Mouse (Mus musculus) CH12.LX (cell line): ENCODE data around the gene Chst8. TPM values are rescaled to one million over a fixed set of nuclear protein-coding genes. Genes with fewer than 3 reads are reported as not detected.

Experiments
- DNase-seq: peaks from one replicate; pipeline ENCODE4 v3.0.0-alpha.2; 2013; ENCODE audit errors: extremely low read depth
- H3K27ac ChIP-seq: 2 replicates; pipeline ENCODE4 v1.5.1; 2012; ENCODE audit warnings: low read depth, mild to moderate bottlenecking, control low read depth, moderate library complexity; ENCODE audit not compliant: insufficient read depth
- H3K27me3 ChIP-seq: replicated peaks from 2 replicates; pipeline ENCODE3; 2012; ENCODE audit warnings: inconsistent platforms
- H3K36me3 ChIP-seq, 2 experiments: replicated peaks in 1 of 2; 2 replicates each; pipeline versions ENCODE3 to v1.6.1; 2012; ENCODE audit warnings: inconsistent platforms in 1 of 2, low read length in 1 of 2, mild to moderate bottlenecking in 1 of 2, mixed read lengths in 1 of 2, moderate library complexity in 1 of 2; ENCODE audit not compliant: control insufficient read depth in 1 of 2, insufficient read depth in 1 of 2
- H3K4me1 ChIP-seq, 2 experiments: 2 replicates each; pipeline ENCODE4 v1.6.1; 2012; ENCODE audit warnings: inconsistent platforms in 1 of 2, moderate library complexity in 1 of 2; ENCODE audit not compliant: insufficient read depth in 2 of 2, control insufficient read depth in 1 of 2
- H3K4me2 ChIP-seq: 2 replicates; pipeline ENCODE4 v1.6.1; 2012; ENCODE audit warnings: low read depth, mild to moderate bottlenecking, control low read depth; ENCODE audit not compliant: poor library complexity, insufficient read depth, severe bottlenecking
- H3K4me3 ChIP-seq, 3 experiments: fragments of 150-350 bp in 1 of 3; sonication (generic) in 1 of 3; replicated peaks in 1 of 3; 2 replicates each; pipeline versions ENCODE3 to v1.5.1; 2011 to 2012; ENCODE audit warnings: low read depth in 2 of 3, low read length in 2 of 3, mild to moderate bottlenecking in 2 of 3, moderate library complexity in 2 of 3, control low read depth in 1 of 3, improper control_type of control experiment in 1 of 3, inconsistent platforms in 1 of 3, mixed read lengths in 1 of 3; ENCODE audit not compliant: poor library complexity in 1 of 3
- H3K79me2 ChIP-seq: replicated peaks from 2 replicates; pipeline ENCODE4 v1.6.1; 2012; ENCODE audit warnings: mild to moderate bottlenecking, moderate library complexity; ENCODE audit not compliant: control insufficient read depth, poor library complexity, insufficient read depth, severe bottlenecking; ENCODE audit errors: extremely low read depth
- H3K9ac ChIP-seq: 2 replicates; pipeline ENCODE4 v1.6.1; 2012; ENCODE audit warnings: low read depth, mild to moderate bottlenecking, control low read depth, moderate library complexity; ENCODE audit not compliant: insufficient read depth
- H3K9me3 ChIP-seq: replicated peaks from 2 replicates; pipeline ENCODE3; 2012; ENCODE audit warnings: low read length, inconsistent platforms, mixed read lengths
- CHD1 ChIP-seq: IDR thresholded peaks from 2 replicates; pipeline ENCODE4 v1.6.1; 2012; ENCODE audit warnings: low read depth, low read length, improper control_type of control experiment, inconsistent platforms
- CHD2 ChIP-seq: IDR thresholded peaks from 2 replicates; pipeline ENCODE4 v1.6.1; 2011; ENCODE audit warnings: low read length, improper control_type of control experiment
- ELF1 ChIP-seq: IDR thresholded peaks from 2 replicates; pipeline ENCODE4 v1.6.1; 2014; ENCODE audit warnings: low read depth, mild to moderate bottlenecking, inconsistent platforms, low read length, improper control_type of control experiment
- EP300 ChIP-seq: IDR thresholded peaks from 2 replicates; pipeline ENCODE4 v1.6.1; 2011; ENCODE audit warnings: low read length, improper control_type of control experiment
- ETS1 ChIP-seq: conservative IDR thresholded peaks from 2 replicates; pipeline ENCODE4 v1.6.1; 2012; ENCODE audit warnings: low read depth, mild to moderate bottlenecking, inconsistent platforms, low read length, improper control_type of control experiment, moderate library complexity
- GABPA ChIP-seq: IDR thresholded peaks from 2 replicates; pipeline ENCODE4 v1.6.1; 2012; ENCODE audit warnings: low read depth, low read length, improper control_type of control experiment, inconsistent platforms; ENCODE audit not compliant: insufficient replicate concordance
- JUND ChIP-seq: conservative IDR thresholded peaks from 2 replicates; pipeline ENCODE4 v1.6.1; 2011; ENCODE audit warnings: low read depth, low read length, improper control_type of control experiment
- KAT2A ChIP-seq: IDR thresholded peaks from 2 replicates; pipeline ENCODE4 v1.6.1; 2012; ENCODE audit warnings: low read length, improper control_type of control experiment, inconsistent platforms; ENCODE audit not compliant: insufficient replicate concordance
- MAX ChIP-seq: IDR thresholded peaks from 2 replicates; pipeline ENCODE4 v1.6.1; 2011; ENCODE audit warnings: low read length, improper control_type of control experiment
- PAX5 ChIP-seq: IDR thresholded peaks from 2 replicates; pipeline ENCODE4 v1.6.1; 2012; ENCODE audit warnings: low read length, inconsistent platforms, mixed read lengths
- POLR2AphosphoS2 ChIP-seq: IDR thresholded peaks from 2 replicates; pipeline ENCODE4 v1.6.1; 2011; ENCODE audit warnings: low read depth, low read length, improper control_type of control experiment
- RAD21 ChIP-seq: IDR thresholded peaks from 2 replicates; pipeline ENCODE4 v1.6.1; 2011; ENCODE audit warnings: low read depth, mild to moderate bottlenecking, low read length, improper control_type of control experiment, moderate library complexity
- TBP ChIP-seq: conservative IDR thresholded peaks from 2 replicates; pipeline ENCODE4 v1.6.1; 2011; ENCODE audit warnings: low read depth, low read length, improper control_type of control experiment
- UBTF ChIP-seq: IDR thresholded peaks from 2 replicates; pipeline ENCODE4 v1.6.1; 2012; ENCODE audit warnings: low read depth, mild to moderate bottlenecking, inconsistent platforms, low read length, improper control_type of control experiment, moderate library complexity
- USF1 ChIP-seq: IDR thresholded peaks from 2 replicates; pipeline ENCODE4 v1.6.1; 2014; ENCODE audit warnings: low read depth, mild to moderate bottlenecking, inconsistent platforms, low read length, improper control_type of control experiment
- USF2 ChIP-seq: conservative IDR thresholded peaks from 2 replicates; pipeline ENCODE4 v1.6.1; 2011; ENCODE audit warnings: low read depth, low read length, improper control_type of control experiment
- ZC3H11A ChIP-seq: IDR thresholded peaks from 2 replicates; pipeline ENCODE4 v1.6.1; 2012; ENCODE audit warnings: low read depth, mild to moderate bottlenecking, inconsistent platforms, low read length, improper control_type of control experiment
- ZNF384 ChIP-seq: IDR thresholded peaks from 2 replicates; pipeline ENCODE4 v1.6.1; 2012; ENCODE audit warnings: low read depth, low read length, improper control_type of control experiment, inconsistent platforms
- dilution Hi-C: fragments of 300-500 bp; cut with MboI; formaldehyde crosslinking; loops from 2 replicates; pipeline ENCODE4 v1.14.3; 2020; ENCODE audit warnings: low sequenced_read_pairs; ENCODE audit not compliant: extremely low pct_unique_long_range_greater_than_20kb, extremely low pct_ligation_motif_present
- in situ Hi-C: fragments of 300-500 bp; cut with MboI; formaldehyde crosslinking; loops from 3 replicates; pipeline ENCODE4 v1.14.3; 2019; ENCODE audit warnings: low sequenced_read_pairs, low pct_ligation_motif_present, low pct_unique_long_range_greater_than_20kb, mixed read lengths
- polyA plus RNA-seq: library from polyadenylated mRNA; unstranded; fragments of >175 nt; gene quantifications from 2 replicates; pipeline ENCODE4 v1.2.1, GENCODE M21; 2012; ENCODE audit warnings: low read depth; ENCODE audit not compliant: insufficient read length
- total RNA-seq, 2 experiments: library from RNA; depleted of rRNA; stranded (reverse); fragments of 300-350 nt in 1 of 2; fragments of >200 nt in 1 of 2; gene quantifications; 2 replicates each; pipeline ENCODE4 v1.2.3; 2012 to 2014

The Chst8 gene
- total and polyA plus RNA-seq, 3 experiments, result 0.13 to 0.27 (median 0.16) TPM

DNA sequence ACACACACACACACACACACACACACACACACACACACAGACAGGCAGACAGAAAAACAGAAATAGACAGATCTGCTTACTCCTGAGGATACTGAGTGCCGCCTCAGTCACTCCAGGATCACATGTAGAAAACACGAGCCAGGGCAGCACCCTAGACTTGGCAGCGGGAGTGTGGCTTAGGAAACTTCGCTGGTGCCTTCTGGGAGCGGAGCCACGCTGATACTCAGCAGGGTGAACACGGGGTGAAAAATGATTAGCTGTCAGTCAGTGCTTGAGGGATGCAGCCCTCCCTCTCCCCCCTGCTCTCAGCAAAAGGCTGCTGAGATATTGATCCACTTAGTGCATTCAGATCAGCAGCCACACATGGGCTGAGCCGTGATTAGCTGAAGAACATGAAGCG is 93.9 kb downstream of the Chst8 start:
- H3K9ac ChIP-seq, result no peak overlapping the region

DNA sequence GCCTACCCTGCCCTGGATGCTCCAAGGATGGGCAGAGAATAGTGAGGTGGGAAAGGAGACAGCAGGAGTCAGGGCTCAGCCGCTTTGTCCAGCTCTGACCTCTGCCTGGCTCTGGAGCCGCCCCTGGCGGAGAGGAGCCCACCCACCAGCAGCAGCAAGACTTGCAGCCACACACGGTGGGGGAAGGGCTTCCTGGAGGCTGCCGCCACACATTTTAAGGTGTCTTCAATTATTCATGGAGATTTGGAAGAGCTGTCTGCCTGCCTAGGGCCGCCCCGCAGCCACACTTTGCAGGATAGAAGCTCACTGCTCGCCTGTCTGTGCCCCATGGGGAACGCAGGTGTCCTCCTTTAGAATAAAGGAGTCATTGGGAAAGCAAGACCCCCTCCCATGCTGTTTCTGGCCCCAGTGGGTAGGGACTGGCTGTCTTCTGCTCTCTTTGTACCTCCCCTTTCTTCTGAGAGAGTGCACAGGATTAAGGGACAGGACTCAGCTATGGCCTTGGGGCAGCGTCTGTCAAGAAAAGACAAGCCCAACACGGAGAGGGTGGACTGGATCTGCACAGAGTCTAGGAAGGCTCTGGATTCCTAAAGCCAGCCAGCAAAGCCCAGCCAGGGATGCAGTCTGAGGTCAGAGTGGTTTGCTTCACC is 95.2 kb downstream of the Chst8 start:
- TF ChIP-seq USF1 (no peak), PAX5 (no peak), KAT2A (no peak)
- Histone ChIP-seq H3K27ac (no peak overlapping the region), H3K79me2 (no peaks in the 10 kb centered on the region), H3K9me3 (no peaks in the 10 kb centered on the region), H3K4me3 (no peak overlapping the region), H3K36me3 (no peaks in the 10 kb centered on the region), H3K4me1 (no peaks in the 10 kb centered on the region), H3K4me2 (no peak overlapping the region), H3K27me3 (peaks cover 29% of the 10 kb centered on the region), H3K9ac (no peak overlapping the region)
- DNase-seq, result no peak
- in situ Hi-C loops, result no loop called here
- dilution Hi-C loops, result no loop called here

More for the DNA sequence above, 93.9 kb downstream of the Chst8 start:
- no peak overlapping the region for H3K4me2 ChIP-seq
- H3K4me3 ChIP-seq, result no peak overlapping the region
- no peak for DNase-seq
- no peaks in the 10 kb centered on the region for H3K9me3 ChIP-seq
- dilution Hi-C loops (no loop called here), in situ Hi-C loops (no loop called here)
- H3K27ac ChIP-seq, result no peak overlapping the region
- TF ChIP-seq JUND (no peak), PAX5 (no peak), MAX (no peak)
- no peaks in the 10 kb centered on the region for H3K36me3 ChIP-seq
- no peaks in the 10 kb centered on the region for H3K4me1 ChIP-seq
- no peaks in the 10 kb centered on the region for H3K79me2 ChIP-seq
- peaks cover 27% of the 10 kb centered on the region for H3K27me3 ChIP-seq

DNA sequence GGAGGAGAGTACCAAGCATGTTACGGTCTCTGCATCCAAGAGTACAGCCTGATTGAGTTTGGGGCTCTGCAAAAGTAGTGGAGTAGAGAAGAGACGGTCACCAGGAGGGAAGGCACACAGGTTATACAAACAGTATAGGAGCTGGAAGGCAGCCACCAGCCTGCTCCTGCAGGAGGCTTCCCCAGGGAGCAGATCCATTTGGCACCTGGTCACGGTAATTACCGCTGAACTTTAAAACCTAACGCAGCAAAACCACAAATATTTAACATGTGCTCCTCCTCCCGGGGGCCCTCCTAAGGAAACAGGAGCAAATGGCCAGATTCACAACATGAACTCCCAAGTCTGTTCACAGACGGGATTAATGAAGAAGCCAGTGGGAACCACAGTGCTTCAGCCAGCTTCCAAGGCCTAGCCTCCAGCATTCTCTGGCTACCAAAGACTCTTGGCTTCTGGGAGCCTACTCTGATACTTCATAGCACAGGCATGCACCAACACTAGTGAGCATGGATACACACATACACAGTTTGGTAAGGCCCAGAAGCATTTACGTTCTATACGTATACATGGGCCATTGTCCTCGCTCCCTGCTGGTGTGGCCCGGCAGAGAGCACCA is 97.6 kb downstream of the Chst8 start:
- Histone ChIP-seq H3K27ac (no peak overlapping the region), H3K4me3 (no peak overlapping the region), H3K36me3 (no peaks in the 10 kb centered on the region), H3K4me1 (no peaks in the 10 kb centered on the region), H3K79me2 (no peaks in the 10 kb centered on the region), H3K4me2 (no peak overlapping the region), H3K27me3 (peaks cover 40% of the 10 kb centered on the region), H3K9me3 (no peaks in the 10 kb centered on the region), H3K9ac (no peak overlapping the region)
- dilution Hi-C loops, result no loop called here
- DNase-seq, result no peak
- no peak for TF ChIP-seq TBP
- no peak for TF ChIP-seq RAD21
- no peak for TF ChIP-seq CHD1
- no peak for TF ChIP-seq ETS1
- no peak for TF ChIP-seq GABPA
- no peak for TF ChIP-seq UBTF
- TF ChIP-seq ZC3H11A, result no peak
- TF ChIP-seq POLR2AphosphoS2, result no peak
- no peak for TF ChIP-seq ELF1
- TF ChIP-seq USF2, result no peak
- no peak for TF ChIP-seq CHD2
- TF ChIP-seq EP300, result no peak
- TF ChIP-seq ZNF384, result no peak
- TF ChIP-seq USF1, result no peak
- no peak for TF ChIP-seq PAX5
- in situ Hi-C loops, result no loop called here
